Mouse (Mus musculus) lung, postnatal 36 days (tissue): ENCODE results near the gene Alb.

ENCODE experiments used
- DNase-seq: peaks from one replicate; pipeline ENCODE4 v3.0.0; 2022; ENCODE audit warnings: mixed read lengths

Gene Alb

DNA sequence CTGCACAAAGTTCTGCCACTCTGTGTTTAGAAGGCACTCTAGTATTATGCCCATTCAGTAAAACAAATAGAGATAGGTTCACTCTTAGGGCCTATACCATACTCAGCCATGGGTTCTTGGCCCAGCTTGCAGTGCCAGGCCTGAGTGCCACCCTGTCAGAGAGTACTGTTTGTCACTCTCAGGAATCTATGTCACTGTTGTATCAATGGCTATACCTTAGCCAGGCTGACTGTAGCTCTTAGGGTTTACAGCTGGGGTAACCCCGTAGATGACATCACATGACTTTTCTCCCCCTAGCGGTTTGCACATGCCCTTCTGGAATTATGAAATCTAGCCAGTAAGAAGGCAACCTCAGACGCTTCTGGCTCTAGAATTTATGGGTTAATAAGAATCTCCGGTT lies 33.6 kb downstream of the Alb start:
- no peak for DNase-seq

DNA sequence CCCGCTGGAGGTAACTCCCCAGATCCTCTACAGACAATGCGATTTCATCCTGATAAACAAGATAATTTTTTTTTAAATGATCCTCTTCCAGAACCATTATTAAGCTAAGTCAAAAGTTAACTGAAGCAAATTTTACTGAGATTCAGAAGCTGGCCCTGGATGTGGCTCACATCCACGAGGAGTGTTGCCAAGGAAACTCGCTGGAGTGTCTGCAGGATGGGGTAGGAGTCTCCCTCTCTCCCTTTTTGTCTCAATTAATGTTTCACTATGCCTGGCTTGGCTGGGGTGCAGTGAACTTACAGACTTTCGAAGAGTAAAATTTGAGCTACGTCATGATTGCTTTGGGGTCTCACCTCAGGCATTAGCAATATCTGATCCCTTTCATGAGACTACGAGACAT lies 38.8 kb downstream of the Alb start:
- DNase-seq = no peak

DNA sequence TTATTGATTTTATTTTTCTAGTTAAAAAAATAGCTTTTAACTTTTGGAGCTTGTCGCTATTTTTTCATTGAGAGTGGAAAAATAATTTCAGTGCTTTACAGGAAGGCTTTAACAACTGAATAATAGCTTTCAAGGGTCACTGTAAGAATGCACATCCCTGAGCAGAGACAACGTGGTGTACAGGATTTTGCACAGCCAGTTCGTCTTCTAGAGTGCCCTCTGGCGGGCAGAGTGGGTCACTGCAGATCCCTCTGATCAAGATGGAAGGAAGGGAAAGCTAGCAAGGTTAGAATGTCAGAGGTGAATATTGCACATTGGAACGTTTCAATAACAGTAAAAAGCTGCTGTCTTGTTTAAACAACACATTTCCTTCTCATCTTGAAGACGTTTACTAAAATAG lies 40.0 kb downstream of the Alb start:
- peak; percentile 84 for DNase-seq

DNA sequence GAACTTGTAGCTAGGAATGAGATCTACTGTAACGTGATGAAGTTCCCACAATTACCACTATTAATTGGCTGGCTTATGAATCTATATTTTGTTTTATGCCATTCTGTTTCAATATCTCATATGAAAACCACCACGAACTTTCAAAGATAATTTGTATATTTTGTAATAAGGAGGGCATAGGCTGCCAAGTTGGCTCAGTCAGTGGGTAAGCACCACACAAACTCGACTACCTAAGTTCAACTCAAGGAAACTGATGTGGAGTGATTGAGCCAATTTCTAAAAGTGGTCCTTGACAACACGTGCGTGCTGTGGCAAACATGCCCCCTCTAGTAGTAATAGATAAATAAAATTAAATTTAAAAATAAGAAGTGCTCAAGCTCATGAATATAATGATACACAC lies 41.1 kb downstream of the Alb start:
- no peak for DNase-seq

DNA sequence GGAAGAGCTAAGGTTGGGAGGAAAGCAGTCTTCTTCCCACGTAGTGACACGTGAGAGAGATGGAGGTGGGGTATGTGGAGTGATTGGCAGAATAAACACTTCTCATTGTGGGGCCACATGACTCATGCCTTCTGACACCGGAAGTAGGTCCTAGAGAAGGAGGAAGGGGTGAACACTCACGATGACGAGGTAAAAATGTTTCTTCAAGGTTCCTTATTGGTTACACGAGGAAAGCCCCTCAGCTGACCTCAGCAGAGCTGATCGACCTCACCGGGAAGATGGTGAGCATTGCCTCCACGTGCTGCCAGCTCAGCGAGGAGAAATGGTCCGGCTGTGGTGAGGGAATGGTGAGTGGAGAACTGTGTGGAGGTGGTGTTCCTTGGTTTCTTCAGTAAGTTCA lies 44.0 kb downstream of the Alb start:
- no peak for DNase-seq

DNA sequence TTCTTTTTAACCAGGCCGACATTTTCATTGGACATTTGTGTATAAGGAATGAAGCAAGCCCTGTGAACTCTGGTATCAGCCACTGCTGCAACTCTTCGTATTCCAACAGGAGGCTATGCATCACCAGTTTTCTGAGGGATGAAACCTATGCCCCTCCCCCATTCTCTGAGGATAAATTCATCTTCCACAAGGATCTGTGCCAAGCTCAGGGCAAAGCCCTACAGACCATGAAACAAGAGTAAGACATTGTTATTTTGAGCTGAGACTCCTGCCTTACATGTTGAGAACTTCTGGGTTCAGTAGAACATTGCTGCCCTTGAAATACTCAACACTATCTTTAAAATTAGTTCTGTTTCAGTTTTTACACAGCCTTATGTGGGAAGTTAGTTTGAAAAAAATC lies 45.8 kb downstream of the Alb start:
- no peak for DNase-seq

DNA sequence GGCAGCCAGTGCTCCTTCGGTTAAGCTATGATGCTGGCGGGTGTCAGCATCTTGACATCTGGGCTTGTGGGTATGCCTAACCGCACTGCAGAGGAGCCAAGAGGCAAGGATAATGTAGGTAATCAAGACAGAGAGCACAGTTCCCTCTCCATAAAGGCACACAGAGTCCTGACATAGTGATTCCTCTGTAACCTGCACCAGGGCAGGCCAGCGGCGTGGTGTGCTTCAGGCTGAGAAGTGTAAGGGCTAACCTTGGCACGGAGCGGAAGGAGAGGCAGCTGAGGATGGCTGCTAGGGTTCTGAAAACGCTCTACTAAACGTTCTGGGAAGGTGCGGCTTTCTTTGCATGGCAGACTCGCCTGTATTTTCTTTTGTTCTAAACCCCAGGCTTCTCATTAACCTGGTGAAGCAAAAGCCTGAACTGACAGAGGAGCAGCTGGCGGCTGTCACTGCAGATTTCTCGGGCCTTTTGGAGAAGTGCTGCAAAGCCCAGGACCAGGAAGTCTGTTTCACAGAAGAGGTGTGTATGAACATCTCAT lies 46.8 kb downstream of the Alb start:
- DNase-seq = no peak

DNA sequence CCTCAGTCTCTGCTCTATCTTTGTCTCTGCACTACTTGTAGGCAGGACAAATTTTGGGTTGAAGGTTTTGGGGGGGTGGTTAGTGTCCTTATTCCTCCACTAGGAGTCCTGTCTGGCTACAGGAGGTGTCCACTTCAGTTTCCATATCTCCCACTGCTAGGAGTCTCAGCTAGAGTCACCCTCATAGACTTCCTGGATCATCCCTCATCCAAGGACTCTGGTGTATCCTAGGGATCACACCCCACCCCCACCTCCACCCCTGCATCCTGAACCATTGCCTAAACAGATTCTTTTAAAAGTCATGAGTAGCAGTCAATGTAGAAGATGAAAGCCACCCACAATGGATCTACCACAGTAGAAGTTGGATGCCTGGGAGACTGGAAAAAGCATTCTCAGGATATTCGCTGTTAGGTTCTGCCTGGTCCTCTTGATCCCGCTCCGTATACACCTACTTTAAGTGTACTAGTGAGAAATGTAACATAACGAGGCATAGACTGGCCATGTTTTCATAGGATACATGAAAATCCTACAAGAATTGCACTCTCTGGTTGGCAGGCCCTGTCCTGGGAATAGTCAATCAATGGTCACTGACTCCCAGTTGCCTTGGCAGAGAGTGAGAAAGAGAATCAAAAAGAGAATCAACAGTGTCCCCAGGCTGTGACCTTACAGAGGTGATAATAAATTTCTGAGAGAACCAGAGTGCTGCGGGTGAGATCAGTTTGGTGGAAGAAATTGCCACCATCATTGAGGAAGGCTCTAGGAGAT lies 49.3 kb downstream of the Alb start:
- no peak for DNase-seq

DNA sequence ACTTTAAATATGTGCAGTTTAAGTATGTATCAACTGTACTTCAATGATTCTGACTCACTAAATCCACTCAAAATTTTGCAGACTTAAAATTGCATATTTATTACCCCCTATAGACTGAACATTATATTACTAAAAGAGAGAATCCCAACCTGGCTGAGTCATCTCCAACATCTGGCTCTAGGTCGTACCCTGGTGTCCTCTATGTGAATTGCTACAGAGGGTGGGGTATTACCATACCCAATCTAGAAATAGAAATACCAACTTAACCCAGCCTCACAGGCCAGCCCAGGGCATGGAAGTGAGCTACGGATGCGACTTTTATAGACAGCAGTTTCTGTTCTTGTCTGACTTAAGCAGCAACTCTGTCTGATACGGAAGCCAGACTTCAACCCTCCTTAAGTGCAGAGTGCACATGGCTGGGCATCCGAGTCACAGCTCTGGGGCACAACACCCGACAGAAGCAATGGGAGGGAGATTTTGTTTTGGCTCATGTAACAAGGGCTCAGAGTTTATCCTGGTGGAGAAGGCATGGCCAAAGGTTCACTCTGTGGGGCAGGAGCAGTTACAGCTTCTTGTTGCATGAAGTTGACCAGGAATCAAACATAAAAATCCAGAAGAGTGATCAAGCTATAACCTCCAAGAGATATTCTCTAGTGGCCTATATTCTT lies 51.7 kb downstream of the Alb start:
- no peak for DNase-seq

DNA sequence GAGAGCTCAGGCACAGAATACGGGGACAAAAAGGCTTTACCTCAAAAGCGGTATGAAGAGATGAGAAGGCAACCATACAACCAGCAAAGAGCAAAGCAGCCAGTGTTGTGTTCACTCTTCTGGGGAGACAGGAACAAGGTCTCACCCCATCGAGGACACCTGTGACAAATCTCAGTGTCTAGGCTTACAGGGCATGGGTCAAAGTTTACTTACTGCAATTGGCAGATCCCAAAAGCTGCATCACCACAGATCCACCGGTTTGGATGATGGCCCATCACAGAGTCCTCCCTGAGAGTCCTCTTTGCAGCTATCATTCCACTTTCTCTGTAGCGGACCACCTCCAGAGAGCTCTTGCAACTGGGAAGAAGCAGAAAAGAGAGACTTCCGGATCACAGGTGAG lies 54.9 kb downstream of the Alb start:
- no peak for DNase-seq

DNA sequence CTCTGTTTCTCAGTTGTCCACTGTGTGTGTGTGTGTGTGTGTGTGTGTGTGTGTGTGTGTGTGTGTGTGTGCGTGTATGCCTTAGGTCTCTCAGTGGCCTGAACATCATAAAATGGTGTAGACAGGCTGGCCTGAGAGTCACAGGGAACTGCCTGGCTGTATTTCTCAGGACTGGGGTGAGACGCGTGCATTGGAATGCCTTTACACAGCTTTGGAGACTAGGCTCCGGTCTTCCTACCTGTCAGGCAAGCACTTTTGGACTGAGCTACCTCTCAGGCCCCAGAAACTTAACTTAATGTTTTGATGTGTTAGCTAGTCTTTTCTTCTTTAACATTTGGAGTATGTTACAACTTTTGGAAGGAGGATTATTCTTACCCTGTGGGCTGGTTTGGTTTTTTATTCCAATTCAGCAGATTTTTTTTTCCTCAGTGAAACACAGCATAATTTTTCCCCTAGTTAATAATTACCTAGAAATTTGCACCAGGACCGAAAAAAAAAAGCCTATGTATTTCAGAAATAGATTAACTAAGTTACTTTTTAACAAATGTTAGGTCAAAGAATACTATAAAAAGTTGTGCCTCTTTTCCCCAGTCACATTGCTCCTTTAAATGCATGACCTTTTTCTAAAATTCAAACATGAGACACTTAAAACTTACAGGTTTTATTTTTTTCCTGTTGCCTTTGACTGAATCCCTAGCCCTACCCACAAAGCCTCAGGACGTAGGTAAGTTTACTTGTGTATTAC lies 57.8 kb downstream of the Alb start, which contains the start of gene Afm:
TSS of gene Afm (plus strand) at position 577 of the 745 bp plus-strand sequence.
- no peak for DNase-seq
